Mouse (Mus musculus) embryo, embryonic 10.5 days (tissue): ENCODE data around the gene Bag3.
"Not testable (repeated sequence)": the region's sequence is repeated elsewhere in the genome, so short reads cannot be mapped to it uniquely, and the experiment has no call there.

Experiments used
- DNase-seq: peaks from one replicate; pipeline ENCODE4 v3.0.0-alpha.2; 2015; ENCODE audit warnings: low spot score

Gene Bag3

GRCm38 (mm10) chr7:128567561-128568244 lies 44.3 kb downstream of the Bag3 start:
- no peak for DNase-seq

- DNase-seq = not testable (repeated sequence)
Measured at GRCm38 (mm10) chr7:128569429-128569828, 46.0 kb downstream of the Bag3 start.

- no peak for DNase-seq
Measured at GRCm38 (mm10) chr7:128569987-128570656, 46.7 kb downstream of the Bag3 start.

GRCm38 (mm10) chr7:128570657-128571056 lies 47.2 kb downstream of the Bag3 start:
- not testable (repeated sequence) for DNase-seq

- no peak for DNase-seq
Measured at GRCm38 (mm10) chr7:128572030-128572429, 48.6 kb downstream of the Bag3 start.

- DNase-seq = no peak
Measured at GRCm38 (mm10) chr7:128575211-128575610, 51.8 kb downstream of the Bag3 start.

GRCm38 (mm10) chr7:128575794-128576193 lies 52.4 kb downstream of the Bag3 start:
- no peak for DNase-seq

GRCm38 (mm10) chr7:128577607-128578006 lies 54.2 kb downstream of the Bag3 start:
- no peak for DNase-seq

GRCm38 (mm10) chr7:128578199-128578945 lies 55.0 kb downstream of the Bag3 start:
- peak; percentile 27 for DNase-seq

GRCm38 (mm10) chr7:128579381-128579780 lies 56.0 kb downstream of the Bag3 start:
- no peak for DNase-seq

GRCm38 (mm10) chr7:128580318-128580717 lies 56.9 kb downstream of the Bag3 start:
- no peak for DNase-seq

GRCm38 (mm10) chr7:128581864-128582484 lies 58.6 kb downstream of the Bag3 start:
- no peak for DNase-seq

GRCm38 (mm10) chr7:128583213-128583948 lies 60.0 kb downstream of the Bag3 start:
- DNase-seq = no peak

- DNase-seq = no peak
Measured at GRCm38 (mm10) chr7:128587334-128587933, 64.0 kb downstream of the Bag3 start.

GRCm38 (mm10) chr7:128591345-128592084 lies 68.1 kb downstream of the Bag3 start:
- DNase-seq = peak; percentile 72

- peak; percentile 58 for DNase-seq
Measured at GRCm38 (mm10) chr7:128592118-128592935, 68.9 kb downstream of the Bag3 start.

GRCm38 (mm10) chr7:128592936-128593241 lies 69.5 kb downstream of the Bag3 start:
- no peak for DNase-seq

GRCm38 (mm10) chr7:128596274-128596673 lies 72.9 kb downstream of the Bag3 start:
- DNase-seq = no peak
